Comparison of ENCODE assay signal across 14 mouse cellular contexts in genomic region chr11:23893556-23893955, GRCm38 (mm10). TPM values are rescaled to one million over a fixed set of nuclear protein-coding genes. Genes with fewer than 3 reads are reported as not detected.
DNase-seq lines count a peak whose midpoint lies in the region; ATAC-seq and TF ChIP-seq lines count a peak whose summit lies in the region.
"Had no signal": no experiment of that assay in that cellular context is flagged by ENCODE, and none has a peak within 500 bp of the region (broad histone marks: within the 10 kb centered on the region; RNA-seq: fewer than 3 reads in every experiment).

No protein-coding gene starts in this region.

- H3K27ac ChIP-seq in hindbrain, embryonic 10.5 days, result no peak overlapping the region
- no peak overlapping the region for H3K27ac ChIP-seq in hindbrain, embryonic 11.5 days (ENCODE audit: low read depth, low read length)
- no peak overlapping the region for H3K27ac ChIP-seq in MEL (ENCODE audit: control insufficient read depth, low read depth, low read length)
- H3K27ac ChIP-seq in hindbrain, embryonic 13.5 days, result no peak overlapping the region
- no peak overlapping the region for H3K27ac ChIP-seq in midbrain, embryonic 16.5 days (ENCODE audit: low read length)
- H3K27ac ChIP-seq: kidney, postnatal 0 days had no signal

- peak; percentile 34 to 62; a peak in 1 of 4 replicates for TF ChIP-seq EP300 in MEL (IDR thresholded peaks at IDR 0.05; ENCODE audit: low read depth in 1 of 2, low read length in 2 of 2)

- TF ChIP-seq RAD21 in MEL (IDR thresholded peaks at IDR 0.05; ENCODE audit: low read depth, low read length), result no peak

- no peak for TF ChIP-seq POLR2A in MEL (IDR thresholded peaks at IDR 0.05; ENCODE audit: control insufficient read depth in 1 of 2, insufficient read depth in 1 of 2, low read depth in 1 of 2, low read length in 2 of 2, poor library complexity in 1 of 2)

- no peak for TF ChIP-seq CTCF in MEL (IDR thresholded peaks at IDR 0.05 in 2 of 3, conservative IDR thresholded peaks at IDR 0.05 in 1 of 3; ENCODE audit: control insufficient read depth in 1 of 3, insufficient read depth in 1 of 3, low read depth in 2 of 3, low read length in 3 of 3, poor library complexity in 1 of 3, severe bottlenecking in 1 of 3)

- H3K4me2 ChIP-seq in hindbrain, embryonic 11.5 days (replicated peaks; ENCODE audit: low read depth, low read length), result no peak overlapping the region
- peak overlapping the region; percentile 37 for H3K4me2 ChIP-seq in hindbrain, embryonic 13.5 days
- peak overlapping the region; percentile 45 for H3K4me2 ChIP-seq in midbrain, embryonic 16.5 days (ENCODE audit: low read length)

- no peak overlapping the region for H3K9ac ChIP-seq in hindbrain, embryonic 11.5 days (ENCODE audit: low read depth, low read length)
- H3K9ac ChIP-seq in MEL (ENCODE audit: control insufficient read depth, low read depth, low read length, poor library complexity, severe bottlenecking), result 0 out of 2 replicates have a peak overlapping the region, but pooled peaks have one; percentile 8
- H3K9ac ChIP-seq in hindbrain, embryonic 13.5 days, result no peak overlapping the region
- H3K9ac ChIP-seq in midbrain, embryonic 16.5 days (ENCODE audit: low read depth, low read length), result no peak overlapping the region

- peak overlapping the region; percentile 99 for H3K4me3 ChIP-seq in hindbrain, embryonic 10.5 days
- H3K4me3 ChIP-seq in hindbrain, embryonic 11.5 days (ENCODE audit: low read depth, low read length), result no peak overlapping the region
- H3K4me3 ChIP-seq in MEL (ENCODE audit: control insufficient read depth in 1 of 2, insufficient read depth in 1 of 2, low read depth in 2 of 2, low read length in 2 of 2), result peak overlapping the region in 1 of 2 experiments; percentile 100; a peak in 2 of 4 replicates
- H3K4me3 ChIP-seq in hindbrain, embryonic 13.5 days, result peak overlapping the region; percentile 6; the same call in 1 of the 2 replicates
- no peak overlapping the region for H3K4me3 ChIP-seq in midbrain, embryonic 16.5 days (ENCODE audit: low read depth, low read length)

- peaks cover 12% of the 10 kb centered on the region for H3K79me2 ChIP-seq in MEL (ENCODE audit: control insufficient read depth, insufficient read depth, low read length, poor library complexity)

- peaks cover 8% of the 10 kb centered on the region; the same call in 1 of the 2 replicates for H3K27me3 ChIP-seq in hindbrain, embryonic 10.5 days (ENCODE audit: insufficient read depth, poor library complexity, severe bottlenecking)
- H3K27me3 ChIP-seq in hindbrain, embryonic 11.5 days (ENCODE audit: control insufficient read depth, insufficient read depth, low read length), result no peaks in the 10 kb centered on the region
- H3K27me3 ChIP-seq in MEL (ENCODE audit: control insufficient read depth in 1 of 2, insufficient read depth in 2 of 2, low read length in 2 of 2), result peaks cover 3 to 5% of the 10 kb centered on the region in 2 experiments; a peak in 3 of 4 replicates
- no peaks in the 10 kb centered on the region for H3K27me3 ChIP-seq in hindbrain, embryonic 13.5 days
- H3K27me3 ChIP-seq in midbrain, embryonic 16.5 days (ENCODE audit: control insufficient read depth, insufficient read depth, low read depth, low read length), result no peaks in the 10 kb centered on the region

- DNase-seq in hindbrain, embryonic 10.5 days (ENCODE audit: low spot score), result no peak
- DNase-seq in hindbrain, embryonic 11.5 days (ENCODE audit: low spot score), result no peak
- DNase-seq in MEL (ENCODE audit: low read depth, low spot score), result peak; percentile 19
- no peak for DNase-seq in urinary bladder, postnatal 14 days (ENCODE audit: low spot score)
- no peak for DNase-seq in adrenal gland, adult 8-10 months
- DNase-seq in B cell, adult 2 months, result no peak
- DNase-seq: adrenal gland, postnatal 10 days; cerebellum, postnatal 25 days; heart, adult 18-20 months; thymus, postnatal 25 days had no signal

- no peaks in the 10 kb centered on the region for H3K9me3 ChIP-seq in hindbrain, embryonic 10.5 days
- no peaks in the 10 kb centered on the region for H3K9me3 ChIP-seq in hindbrain, embryonic 11.5 days (ENCODE audit: control insufficient read depth, low read length)
- no peaks in the 10 kb centered on the region for H3K9me3 ChIP-seq in MEL (replicated peaks; ENCODE audit: insufficient read depth, low read length)
- no peaks in the 10 kb centered on the region for H3K9me3 ChIP-seq in hindbrain, embryonic 13.5 days
- H3K9me3 ChIP-seq in midbrain, embryonic 16.5 days (replicated peaks; ENCODE audit: control insufficient read depth, low read length, poor library complexity, severe bottlenecking), result no peaks in the 10 kb centered on the region

- H3K4me1 ChIP-seq in hindbrain, embryonic 10.5 days (replicated peaks), result peaks cover 13% of the 10 kb centered on the region
- H3K4me1 ChIP-seq in hindbrain, embryonic 11.5 days (replicated peaks; ENCODE audit: control insufficient read depth, insufficient read depth, low read length), result no peaks in the 10 kb centered on the region
- H3K4me1 ChIP-seq in MEL (ENCODE audit: control insufficient read depth in 1 of 2, insufficient read depth in 2 of 2, low read length in 2 of 2), result peaks cover 5 to 6% of the 10 kb centered on the region in 2 experiments
- peaks cover 14% of the 10 kb centered on the region for H3K4me1 ChIP-seq in hindbrain, embryonic 13.5 days (replicated peaks)
- peaks cover 15% of the 10 kb centered on the region for H3K4me1 ChIP-seq in midbrain, embryonic 16.5 days (ENCODE audit: control insufficient read depth, insufficient read depth, low read length)

- peaks cover 34% of the 10 kb centered on the region for H3K36me3 ChIP-seq in hindbrain, embryonic 10.5 days
- H3K36me3 ChIP-seq in hindbrain, embryonic 11.5 days (ENCODE audit: control insufficient read depth, insufficient read depth, low read length), result no peaks in the 10 kb centered on the region
- peaks cover 11 to 16% of the 10 kb centered on the region in 2 experiments for H3K36me3 ChIP-seq in MEL (ENCODE audit: control insufficient read depth in 1 of 2, insufficient read depth in 2 of 2, low read length in 2 of 2)
- H3K36me3 ChIP-seq in hindbrain, embryonic 13.5 days, result peaks cover 16% of the 10 kb centered on the region
- peaks cover 6% of the 10 kb centered on the region for H3K36me3 ChIP-seq in midbrain, embryonic 16.5 days (ENCODE audit: control insufficient read depth, insufficient read depth, low read length)

- no peak for ATAC-seq in hindbrain, embryonic 11.5 days (ENCODE audit: low FRiP score)
- ATAC-seq in hindbrain, embryonic 13.5 days (ENCODE audit: low FRiP score), result no peak
- ATAC-seq in midbrain, embryonic 16.5 days, result no peak
- ATAC-seq: lung, postnatal 0 days had no signal

TF ChIP-seq in MEL, 35 proteins besides CTCF, POLR2A, EP300 and RAD21:
- TF ChIP-seq NELFE (IDR thresholded peaks at IDR 0.05; ENCODE audit: low read depth, low read length), result no peak
- no peak for TF ChIP-seq TBP (IDR thresholded peaks at IDR 0.05; ENCODE audit: low read depth, low read length)
- peak; percentile 65 for TF ChIP-seq TCF12 (IDR thresholded peaks at IDR 0.05; ENCODE audit: low read depth, low read length)
- 0 out of 2 replicates have a peak, but pooled peaks have one; percentile 37 for TF ChIP-seq SIN3A (IDR thresholded peaks at IDR 0.05; ENCODE audit: low read length)
- TF ChIP-seq GATA1 (IDR thresholded peaks at IDR 0.05; ENCODE audit: low read depth, low read length), result peak; percentile 84
- no peak for TF ChIP-seq GABPA (IDR thresholded peaks at IDR 0.05; ENCODE audit: low read depth, low read length)
- 0 out of 2 replicates have a peak, but pooled peaks have one; percentile 13 for TF ChIP-seq ETS1 (IDR thresholded peaks at IDR 0.05; ENCODE audit: low read depth, low read length)
- TF ChIP-seq ZNF384 (IDR thresholded peaks at IDR 0.05; ENCODE audit: low read depth, low read length), result 0 out of 2 replicates have a peak, but pooled peaks have one; percentile 47
- no peak for TF ChIP-seq TAL1 (IDR thresholded peaks at IDR 0.05; ENCODE audit: low read length)
- TF ChIP-seq RCOR1 (IDR thresholded peaks at IDR 0.05; ENCODE audit: low read depth, low read length), result peak; percentile 92
- TF ChIP-seq CHD1 (IDR thresholded peaks at IDR 0.05; ENCODE audit: low read depth, low read length), result no peak
- TF ChIP-seq UBTF (IDR thresholded peaks at IDR 0.05; ENCODE audit: borderline replicate concordance, insufficient read depth, low read depth, low read length), result no peak
- TF ChIP-seq POLR2AphosphoS2 (IDR thresholded peaks at IDR 0.05; ENCODE audit: low read length), result no peak
- TF ChIP-seq ZMIZ1 (IDR thresholded peaks at IDR 0.05; ENCODE audit: low read depth, low read length), result no peak

RNA-seq across cellular contexts. Expression of gene Papolg, which starts 1.5 kb away (rescaled TPM):
- 17.2 and 17.5 TPM in 2 replicates for polyA plus RNA-seq in hindbrain, embryonic 10.5 days (2016; fragmentation: Nextera tagmentation; extraction: Ambion mirVana)
- polyA plus RNA-seq in hindbrain, embryonic 11.5 days (2014; fragmentation: Nextera tagmentation; extraction: Ambion mirVana), result 26.7 and 31.1 TPM in 2 replicates
- 6.5 and 7.9 TPM in 2 replicates for total RNA-seq in MEL (2012; rRNA removed)
- 1 to 10 TPM in 1 of 2 experiments, not detected in 1; 7.9 TPM for polyA plus RNA-seq in MEL (2012; ENCODE audit: insufficient read depth in 1 of 2, insufficient read length in 2 of 2, low read depth in 1 of 2, low replicate concordance in 2 of 2, missing spikeins in 1 of 2)
- polyA plus RNA-seq in hindbrain, embryonic 13.5 days (2015; fragmentation: Nextera tagmentation; extraction: Ambion mirVana), result 23.6 and 24.6 TPM in 2 replicates
- polyA plus RNA-seq in midbrain, embryonic 16.5 days (2015; fragmentation: Nextera tagmentation; extraction: Ambion mirVana), result 21.5 and 22.7 TPM in 2 replicates
- total RNA-seq in adrenal gland, adult 8-10 months (2022), result 10 to 100 TPM; 13.4 to 16.3 (median 14.2) TPM

Comparison
In these comparisons a context has a peak if more than half of its experiments do, and no peak if none do; other contexts are left out.
1. H3K4me3 ChIP-seq: peak in hindbrain, embryonic 10.5 days (single experiment) and hindbrain, embryonic 13.5 days (single experiment); none in hindbrain, embryonic 11.5 days (single experiment) and midbrain, embryonic 16.5 days (single experiment).